Mouse (Mus musculus) forebrain, embryonic 16.5 days (tissue): ENCODE data around the gene Myh2. TPM values are rescaled to one million over a fixed set of nuclear protein-coding genes. Genes with fewer than 3 reads are reported as not detected.

ENCODE experiments used
- ATAC-seq: fragments of 200-750 bp; cut with Nextera tagmentation; 2 replicates; pipeline ENCODE4 v1.8.0; 2017; ENCODE audit warnings: mild to moderate bottlenecking, moderate library complexity
- H3K27ac ChIP-seq: fragments of 300-500 bp; sonication (generic); 2 replicates; pipeline ENCODE4 v1.5.1; 2014; ENCODE audit warnings: low read length, control low read depth
- H3K27me3 ChIP-seq: fragments of 300-500 bp; sonication (generic); replicated peaks from 2 replicates; pipeline ENCODE4 v1.6.1; 2014; ENCODE audit warnings: low read length; ENCODE audit not compliant: control insufficient read depth, insufficient read depth
- H3K36me3 ChIP-seq: fragments of 300-500 bp; sonication (generic); 2 replicates; pipeline ENCODE4 v1.6.1; 2014; ENCODE audit not compliant: control insufficient read depth, insufficient read depth
- H3K4me1 ChIP-seq: fragments of 300-500 bp; sonication (generic); replicated peaks from 2 replicates; pipeline ENCODE4 v1.6.1; 2014; ENCODE audit warnings: low read length; ENCODE audit not compliant: control insufficient read depth, insufficient read depth
- H3K4me2 ChIP-seq: fragments of 300-500 bp; sonication (generic); 2 replicates; pipeline ENCODE4 v1.6.1; 2014; ENCODE audit warnings: mild to moderate bottlenecking, low read length, control low read depth
- H3K4me3 ChIP-seq: fragments of 300-500 bp; sonication (generic); replicated peaks from 2 replicates; pipeline ENCODE4 v1.5.1; 2014; ENCODE audit warnings: mild to moderate bottlenecking, low read length, control low read depth
- H3K9ac ChIP-seq: fragments of 300-500 bp; sonication (generic); replicated peaks from 2 replicates; pipeline ENCODE4 v1.6.1; 2014; ENCODE audit warnings: low read depth, low read length, control low read depth
- H3K9me3 ChIP-seq: fragments of 300-500 bp; sonication (generic); 2 replicates; pipeline ENCODE4 v1.6.1; 2016; ENCODE audit warnings: low read length; ENCODE audit not compliant: control insufficient read depth
- WGBS: fragments of 180-500 bp; shearing (Covaris S2); extraction: QIAGEN DNeasy Blood & Tissue Kit; methylation state at CpG from one replicate; pipeline ENCODE4 v1.1.7; 2014; 5-methylcytosine and 5-hydroxymethylcytosine counted together
- polyA plus RNA-seq: library from polyadenylated mRNA; unstranded; fragments of >200 nt; fragmentation: Nextera tagmentation; extraction: Ambion mirVana; gene quantifications from 2 replicates; pipeline ENCODE4 v1.2.1, GENCODE M21; 2015

Myh2 gene
- 0.05 TPM in 1 of 2 replicates, not detected in the other for polyA plus RNA-seq

GRCm38 (mm10) chr11:67170727-67171126, at the start of gene Myh2:
TSS of gene Myh2 (plus strand) at chr11:67171027.
- Histone ChIP-seq H3K4me3 (no peak within 1 kb of the TSS), H3K9ac (no peak within 1 kb of the TSS), H3K36me3 (no peaks in the 10 kb centered on the region), H3K4me1 (no peaks in the 10 kb centered on the region), H3K9me3 (no peaks in the 10 kb centered on the region), H3K4me2 (no peak within 1 kb of the TSS), H3K27me3 (no peaks in the 10 kb centered on the region), H3K27ac (no peak within 1 kb of the TSS)
- ATAC-seq, result no peak
- 67% methylated on average over 14 of the region's 14 CpGs for WGBS

GRCm38 (mm10) chr11:67124943-67125342, 45.9 kb upstream of the Myh2 start:
- ATAC-seq, result no peak
- H3K27ac ChIP-seq, result no peak overlapping the region

DNA sequence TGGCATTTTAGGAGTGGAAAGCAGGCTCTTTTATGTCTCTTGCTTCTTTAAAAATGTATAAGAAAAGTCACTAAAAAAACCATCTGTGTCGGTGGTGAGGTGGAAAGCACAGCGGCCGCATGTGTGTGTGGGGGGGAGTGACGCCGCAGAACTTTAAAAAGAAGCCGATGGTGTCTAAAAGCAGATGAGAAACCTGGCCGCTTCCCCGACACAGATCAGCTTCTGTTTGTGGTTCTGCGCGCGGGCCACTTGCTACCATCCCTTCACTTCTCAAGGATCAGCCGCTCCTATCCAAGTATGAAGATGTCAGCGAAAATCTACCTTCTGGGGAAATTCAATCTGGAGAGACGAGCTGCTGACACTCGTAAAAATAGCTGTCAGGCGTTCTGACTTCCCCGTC, 45.5 kb upstream of the Myh2 start:
- H3K9me3 ChIP-seq, result no peaks in the 10 kb centered on the region
- no peak overlapping the region for H3K27ac ChIP-seq
- 84% methylated on average over 17 of the region's 17 CpGs for WGBS
- ATAC-seq, result no peak
- no peaks in the 10 kb centered on the region for H3K27me3 ChIP-seq
- H3K36me3 ChIP-seq, result no peaks in the 10 kb centered on the region
- no peak overlapping the region for H3K9ac ChIP-seq
- H3K4me3 ChIP-seq, result no peak overlapping the region
- no peak overlapping the region for H3K4me2 ChIP-seq
- no peaks in the 10 kb centered on the region for H3K4me1 ChIP-seq

More at GRCm38 (mm10) chr11:67124943-67125342, 45.9 kb upstream of the Myh2 start:
- 81% methylated on average over 7 of the region's 7 CpGs for WGBS
- no peak overlapping the region for H3K4me3 ChIP-seq
- no peaks in the 10 kb centered on the region for H3K36me3 ChIP-seq
- no peaks in the 10 kb centered on the region for H3K27me3 ChIP-seq
- H3K4me2 ChIP-seq, result no peak overlapping the region
- no peaks in the 10 kb centered on the region for H3K9me3 ChIP-seq
- H3K4me1 ChIP-seq, result no peaks in the 10 kb centered on the region
- no peak overlapping the region for H3K9ac ChIP-seq

DNA sequence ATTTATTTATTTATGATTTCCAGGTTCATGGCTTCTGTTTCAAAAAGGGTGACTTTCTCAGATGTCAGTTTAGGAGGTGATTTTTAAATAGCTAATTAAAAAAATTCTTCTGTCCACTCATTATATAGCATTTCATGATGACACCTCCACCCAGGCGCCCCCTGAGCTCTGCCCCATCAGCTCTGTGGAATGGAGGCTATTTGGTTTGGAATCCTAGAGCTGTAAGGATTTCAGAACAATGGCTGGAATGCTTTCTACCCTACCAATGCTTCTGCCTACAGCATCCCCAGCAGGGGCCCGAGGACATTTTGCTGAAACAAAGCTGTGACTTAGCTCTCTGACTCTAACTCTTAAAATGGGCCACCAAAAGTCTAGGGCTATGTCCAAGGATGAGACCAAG, 37.3 kb upstream of the Myh2 start:
- Histone ChIP-seq H3K4me3 (no peak overlapping the region), H3K4me1 (no peaks in the 10 kb centered on the region), H3K9ac (no peak overlapping the region), H3K27me3 (no peaks in the 10 kb centered on the region), H3K36me3 (no peaks in the 10 kb centered on the region), H3K4me2 (no peak overlapping the region), H3K27ac (no peak overlapping the region), H3K9me3 (no peaks in the 10 kb centered on the region)
- 77% methylated on average over 2 of the region's 2 CpGs for WGBS
- no peak for ATAC-seq

GRCm38 (mm10) chr11:67134654-67135053, 36.2 kb upstream of the Myh2 start:
- Histone ChIP-seq H3K9ac (no peak overlapping the region), H3K27ac (no peak overlapping the region), H3K4me2 (no peak overlapping the region), H3K4me3 (no peak overlapping the region), H3K36me3 (no peaks in the 10 kb centered on the region), H3K9me3 (no peaks in the 10 kb centered on the region), H3K4me1 (no peaks in the 10 kb centered on the region), H3K27me3 (no peaks in the 10 kb centered on the region)
- 83% methylated on average over 6 of the region's 6 CpGs for WGBS
- no peak for ATAC-seq

GRCm38 (mm10) chr11:67135532-67135931, 35.3 kb upstream of the Myh2 start:
- ATAC-seq, result no peak
- Histone ChIP-seq H3K36me3 (no peaks in the 10 kb centered on the region), H3K4me1 (no peaks in the 10 kb centered on the region), H3K9ac (no peak overlapping the region), H3K9me3 (no peaks in the 10 kb centered on the region), H3K27me3 (no peaks in the 10 kb centered on the region), H3K27ac (no peak overlapping the region), H3K4me2 (no peak overlapping the region), H3K4me3 (no peak overlapping the region)
- 94% methylated on average over 2 of the region's 2 CpGs for WGBS

GRCm38 (mm10) chr11:67139556-67139955, 31.3 kb upstream of the Myh2 start:
- Histone ChIP-seq H3K4me2 (no peak overlapping the region), H3K4me1 (no peaks in the 10 kb centered on the region), H3K27ac (no peak overlapping the region), H3K9ac (no peak overlapping the region), H3K36me3 (no peaks in the 10 kb centered on the region), H3K4me3 (no peak overlapping the region), H3K27me3 (no peaks in the 10 kb centered on the region), H3K9me3 (no peaks in the 10 kb centered on the region)
- ATAC-seq, result no peak
- WGBS, result 87% methylated on average over 8 of the region's 8 CpGs

DNA sequence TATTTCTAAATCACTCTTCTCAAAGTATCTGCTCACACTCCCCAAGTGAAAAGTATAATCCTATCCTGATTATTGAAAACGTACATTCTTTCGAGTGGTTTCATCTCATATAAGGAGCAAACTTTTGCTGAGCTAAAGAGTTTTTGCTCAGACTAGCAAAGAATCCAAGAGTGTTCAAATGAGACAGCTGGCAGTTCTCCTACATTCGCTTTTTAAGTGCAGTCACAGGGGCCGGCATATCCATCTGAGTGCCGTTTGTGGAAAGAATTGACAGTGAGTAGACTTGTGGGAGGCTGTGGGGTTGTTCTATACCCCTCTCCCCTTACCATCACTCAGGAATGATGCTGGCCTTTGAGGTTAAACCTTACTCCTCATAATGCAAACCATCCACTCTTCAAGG, 30.7 kb upstream of the Myh2 start:
- Histone ChIP-seq H3K27me3 (no peaks in the 10 kb centered on the region), H3K9ac (no peak overlapping the region), H3K4me2 (no peak overlapping the region), H3K36me3 (no peaks in the 10 kb centered on the region), H3K9me3 (no peaks in the 10 kb centered on the region), H3K4me3 (no peak overlapping the region), H3K27ac (no peak overlapping the region), H3K4me1 (no peaks in the 10 kb centered on the region)
- ATAC-seq, result no peak
- 82% methylated on average over 5 of the region's 5 CpGs for WGBS

DNA sequence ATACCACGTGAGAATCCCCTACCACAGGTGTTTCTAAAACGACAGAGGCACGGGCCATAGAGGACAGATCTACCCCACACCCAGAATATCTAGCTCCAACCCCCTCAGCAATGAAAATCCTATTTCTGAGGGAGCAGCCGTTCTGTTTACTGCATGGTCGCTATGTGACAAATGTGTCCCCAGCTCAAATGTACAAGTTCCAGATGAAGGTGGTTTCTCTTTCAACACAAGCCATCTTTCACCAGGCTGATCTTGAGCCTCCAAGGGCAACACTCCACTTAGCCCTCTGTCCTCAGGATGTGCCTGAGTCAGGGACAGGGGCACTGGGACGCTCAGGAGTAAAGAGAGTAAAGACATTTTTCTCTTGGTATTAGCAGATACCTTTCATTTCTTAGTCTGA, 29.8 kb upstream of the Myh2 start:
- H3K27ac ChIP-seq, result no peak overlapping the region
- H3K36me3 ChIP-seq, result no peaks in the 10 kb centered on the region
- no peak for ATAC-seq
- H3K9me3 ChIP-seq, result no peaks in the 10 kb centered on the region
- H3K4me3 ChIP-seq, result no peak overlapping the region
- no peaks in the 10 kb centered on the region for H3K4me1 ChIP-seq
- H3K27me3 ChIP-seq, result no peaks in the 10 kb centered on the region
- no peak overlapping the region for H3K9ac ChIP-seq
- no peak overlapping the region for H3K4me2 ChIP-seq
- 80% methylated on average over 6 of the region's 6 CpGs for WGBS

DNA sequence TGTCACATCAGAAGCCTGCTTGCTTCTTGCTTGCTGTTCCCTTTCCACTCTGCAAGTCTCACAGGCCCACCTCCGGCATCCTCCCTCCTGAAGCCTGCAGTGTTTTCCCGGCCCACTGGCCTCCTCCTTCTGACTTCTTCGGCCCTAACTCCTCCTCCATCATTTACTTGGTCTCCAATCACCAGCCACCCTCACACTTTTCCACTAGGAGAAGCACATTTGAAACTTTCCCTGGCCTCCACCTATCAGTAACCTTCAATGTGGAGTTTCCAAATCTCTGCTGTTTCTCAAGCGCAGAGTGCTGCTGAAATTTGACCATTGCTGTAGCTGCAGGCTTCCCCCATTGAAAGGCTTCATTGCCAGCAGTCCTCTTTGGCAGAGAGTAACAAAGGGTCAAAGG, 28.8 kb upstream of the Myh2 start:
- Histone ChIP-seq H3K9ac (no peak overlapping the region), H3K27me3 (no peaks in the 10 kb centered on the region), H3K4me2 (no peak overlapping the region), H3K4me3 (no peak overlapping the region), H3K36me3 (no peaks in the 10 kb centered on the region), H3K9me3 (no peaks in the 10 kb centered on the region), H3K4me1 (no peaks in the 10 kb centered on the region), H3K27ac (no peak overlapping the region)
- 58% methylated on average over 4 of the region's 4 CpGs for WGBS
- no peak for ATAC-seq
